Mouse (Mus musculus) MEL (cell line): ENCODE results near the gene Igf2bp3.

Experiments
- CTCF ChIP-seq, 3 experiments: IDR thresholded peaks in 2 of 3; conservative IDR thresholded peaks in 1 of 3; 2 replicates each; pipeline ENCODE4 v1.5.1; 2011 to 2012; ENCODE audit warnings: low read length in 3 of 3, low read depth in 2 of 3, mild to moderate bottlenecking in 2 of 3, improper control_type of control experiment in 1 of 3, inconsistent platforms in 1 of 3, mixed read lengths in 1 of 3, moderate library complexity in 1 of 3; ENCODE audit not compliant: control insufficient read depth in 1 of 3, insufficient read depth in 1 of 3, poor library complexity in 1 of 3, severe bottlenecking in 1 of 3
- EP300 ChIP-seq, 2 experiments: IDR thresholded peaks; 2 replicates each; pipeline ENCODE4 v1.6.1; 2011; ENCODE audit warnings: improper control_type of control experiment in 2 of 2, low read length in 2 of 2, low read depth in 1 of 2, mild to moderate bottlenecking in 1 of 2
- ETS1 ChIP-seq: IDR thresholded peaks from 2 replicates; pipeline ENCODE4 v1.6.1; 2012; ENCODE audit warnings: low read depth, mild to moderate bottlenecking, inconsistent platforms, low read length, improper control_type of control experiment, moderate library complexity
- RCOR1 ChIP-seq: IDR thresholded peaks from 2 replicates; pipeline ENCODE4 v1.6.1; 2012; ENCODE audit warnings: low read depth, mild to moderate bottlenecking, inconsistent platforms, low read length, improper control_type of control experiment
- TAL1 ChIP-seq: IDR thresholded peaks from 2 replicates; pipeline ENCODE4 v1.6.1; 2012; ENCODE audit warnings: mild to moderate bottlenecking, inconsistent platforms, low read length, moderate library complexity, mixed read lengths
- ZKSCAN1 ChIP-seq: IDR thresholded peaks from 2 replicates; pipeline ENCODE4 v1.6.1; 2012; ENCODE audit warnings: low read depth, mild to moderate bottlenecking, inconsistent platforms, low read length, improper control_type of control experiment, moderate library complexity

DNA sequence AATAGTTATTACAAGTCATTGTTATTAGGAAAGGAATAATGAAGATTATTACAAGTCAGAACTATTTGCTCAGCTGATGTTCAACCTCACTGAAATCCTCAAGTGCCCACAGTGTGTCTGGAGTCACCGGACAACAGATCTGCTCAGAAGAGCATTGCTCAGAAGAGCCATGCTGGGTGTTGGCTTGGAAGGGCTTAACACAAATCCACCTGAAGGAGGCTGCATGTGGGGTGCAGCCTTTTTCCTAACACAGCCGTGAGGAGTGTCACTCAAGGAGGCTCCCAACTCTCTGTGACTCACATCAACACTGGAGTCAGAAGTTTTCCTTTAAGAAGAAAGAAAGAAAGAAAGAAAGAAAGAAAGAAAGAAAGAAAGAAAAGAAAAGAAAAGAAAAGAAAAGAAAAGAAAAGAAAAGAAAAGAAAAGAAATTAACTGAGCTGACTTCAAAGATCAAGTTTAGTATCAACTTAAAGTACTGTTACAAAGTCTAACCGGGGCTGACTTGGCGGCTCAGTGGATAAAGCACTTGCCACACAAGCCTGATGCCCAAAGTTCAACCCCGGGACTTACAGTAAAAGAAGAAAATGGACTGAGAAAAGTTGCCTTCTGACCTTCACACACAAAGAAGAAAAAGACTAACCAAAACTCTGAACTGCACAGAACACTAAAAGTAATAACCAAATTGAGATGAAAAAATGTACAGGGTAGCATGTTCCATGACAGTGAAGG lies 65.4 kb downstream of the Igf2bp3 start:
- TF ChIP-seq TAL1 (no peak), ZKSCAN1 (no peak), EP300 (IDR thresholded peaks at IDR 0.05; ENCODE audit: low read depth in 1 of 2, low read length in 2 of 2) (no peak), RCOR1 (no peak), CTCF (IDR thresholded peaks at IDR 0.05 in 2 of 3, conservative IDR thresholded peaks at IDR 0.05 in 1 of 3; ENCODE audit: control insufficient read depth in 1 of 3, insufficient read depth in 1 of 3, low read depth in 2 of 3, low read length in 3 of 3, poor library complexity in 1 of 3, severe bottlenecking in 1 of 3) (no peak), ETS1 (no peak)
